Mouse (Mus musculus): Measurements from ENCODE around the gene Pigr.

GRCm38 (mm10) chr1:130887354-130887753 lies 60.9 kb downstream of the Pigr start, which contains the start of gene Il24:
- no peak for TF ChIP-seq CTCF (IDR thresholded peaks at IDR 0.05; ENCODE audit: extremely low read depth, insufficient read depth, insufficient read length, insufficient replicate concordance)
- TF ChIP-seq POLR2A (IDR thresholded peaks at IDR 0.05; ENCODE audit: low read depth, low read length), result no peak

All from spleen, adult 2 months (tissue).